Mouse (Mus musculus): ENCODE measurements around the gene Eif2ak1. TPM values are rescaled to one million over a fixed set of nuclear protein-coding genes. Genes with fewer than 3 reads are reported as not detected.

Eif2ak1 gene
- total and polyA plus RNA-seq, 3 experiments: 12.9 to 73.0 (median 34.6) TPM

DNA sequence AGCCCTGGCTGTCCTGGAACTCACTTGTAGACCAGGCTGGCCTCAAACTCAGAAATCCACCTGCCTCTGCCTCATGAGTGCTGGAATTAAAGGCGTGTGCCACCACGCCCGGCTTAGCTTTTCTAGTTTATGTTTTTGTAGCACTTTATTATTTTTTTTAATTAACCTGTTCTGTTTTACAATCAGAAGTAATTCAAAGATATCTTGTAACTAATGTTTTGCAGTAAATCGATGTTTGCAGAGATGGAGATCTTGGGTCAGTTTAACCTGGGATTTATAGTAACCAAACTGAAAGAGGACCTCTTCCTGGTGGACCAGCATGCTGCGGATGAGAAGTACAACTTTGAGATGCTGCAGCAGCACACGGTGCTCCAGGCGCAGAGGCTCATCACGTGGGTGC, 110.3 kb downstream of the Eif2ak1 start, which contains the start of gene Gm42421:
Gm42421 (plus strand) TSS at position 301 of the 400 bp plus-strand sequence.
- Histone ChIP-seq H3K4me3 (ENCODE audit: low read depth, low read length) (no peak within 1 kb of the TSS), H3K4me1 (ENCODE audit: insufficient read depth, low read depth, low read length) (peaks cover 4% of the 10 kb centered on the region; the same call in 1 of the 2 replicates), H3K9me3 (replicated peaks) (no peaks in the 10 kb centered on the region), H3K27me3 (ENCODE audit: insufficient read depth, low read length) (no peaks in the 10 kb centered on the region), H3K36me3 (replicated peaks) (peaks cover 95% of the 10 kb centered on the region)
- no peak for ATAC-seq (ENCODE audit: extremely low read depth, insufficient number of reproducible peaks, low FRiP score, poor library complexity, severe bottlenecking)
- DNase-seq (ENCODE audit: low spot score): no peak
- TF ChIP-seq CTCF (IDR thresholded peaks at IDR 0.05; ENCODE audit: low read depth, low read length) (no peak), GATA2 (IDR thresholded peaks at IDR 0.05; ENCODE audit: borderline replicate concordance, low read depth, low read length) (no peak), POLR2AphosphoS5 (IDR thresholded peaks at IDR 0.05; ENCODE audit: insufficient replicate concordance, low read depth, low read length) (no peak), GATA1 (IDR thresholded peaks at IDR 0.05; ENCODE audit: borderline replicate concordance, low read length) (no peak)

DNA sequence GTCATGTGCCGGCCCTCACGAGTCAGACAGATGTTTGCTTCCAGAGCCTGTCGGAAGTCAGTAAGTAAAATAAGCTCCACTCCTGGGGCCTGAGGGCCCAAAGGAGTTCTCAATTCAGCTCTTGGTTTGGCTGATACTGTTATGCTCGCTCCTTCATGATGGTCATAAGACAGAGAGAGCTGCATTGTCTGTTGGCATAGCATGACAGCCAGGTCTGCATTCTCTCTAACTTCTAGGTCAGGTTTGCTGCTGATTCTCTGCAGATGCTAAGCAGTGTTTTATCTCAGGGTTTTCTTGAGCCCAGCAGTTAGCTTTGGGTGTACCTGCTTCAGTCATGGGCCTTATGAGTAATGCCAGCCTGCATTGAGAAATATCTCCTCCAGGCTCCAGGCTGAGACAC, 111.7 kb downstream of the Eif2ak1 start:
- H3K27me3 ChIP-seq (ENCODE audit: insufficient read depth, low read length): no peaks in the 10 kb centered on the region
- ATAC-seq (ENCODE audit: extremely low read depth, insufficient number of reproducible peaks, low FRiP score, poor library complexity, severe bottlenecking) (no peak), DNase-seq (ENCODE audit: low spot score) (no peak)
- peaks cover 4% of the 10 kb centered on the region; the same call in 1 of the 2 replicates for H3K4me1 ChIP-seq (ENCODE audit: insufficient read depth, low read depth, low read length)
- peaks cover 86% of the 10 kb centered on the region for H3K36me3 ChIP-seq (replicated peaks)
- no peak overlapping the region for H3K4me3 ChIP-seq (ENCODE audit: low read depth, low read length)
- no peaks in the 10 kb centered on the region for H3K9me3 ChIP-seq (replicated peaks)
- TF ChIP-seq GATA2 (IDR thresholded peaks at IDR 0.05; ENCODE audit: borderline replicate concordance, low read depth, low read length) (no peak), TAL1 (conservative IDR thresholded peaks at IDR 0.05; ENCODE audit: low read depth, low read length) (no peak), GATA1 (IDR thresholded peaks at IDR 0.05; ENCODE audit: borderline replicate concordance, low read length) (no peak), CTCF (IDR thresholded peaks at IDR 0.05; ENCODE audit: low read depth, low read length) (no peak), POLR2AphosphoS5 (IDR thresholded peaks at IDR 0.05; ENCODE audit: insufficient replicate concordance, low read depth, low read length) (no peak)

DNA sequence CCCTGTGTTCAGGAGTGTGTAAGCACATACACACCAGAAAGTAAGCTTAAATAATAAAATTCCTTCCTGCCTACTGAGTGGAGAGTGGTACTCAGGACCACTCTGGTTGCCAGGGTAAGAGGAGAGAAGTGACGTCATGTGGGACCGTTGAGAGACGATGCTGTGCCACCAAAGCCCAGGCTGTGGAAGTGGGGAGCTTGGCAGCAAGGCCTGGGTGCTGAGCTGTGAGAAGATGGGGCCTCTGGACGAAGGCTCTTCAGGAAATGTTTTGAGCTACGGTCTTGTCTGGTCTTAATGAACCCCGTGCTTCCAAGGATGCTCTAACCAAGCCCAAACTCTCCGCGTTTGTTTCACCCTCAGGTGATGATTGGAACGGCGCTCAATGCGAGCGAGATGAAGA, 113.1 kb downstream of the Eif2ak1 start:
- no peak overlapping the region for H3K4me3 ChIP-seq (ENCODE audit: low read depth, low read length)
- H3K36me3 ChIP-seq (replicated peaks): peaks cover 72% of the 10 kb centered on the region
- no peaks in the 10 kb centered on the region for H3K4me1 ChIP-seq (ENCODE audit: insufficient read depth, low read depth, low read length)
- no peak for ATAC-seq (ENCODE audit: extremely low read depth, insufficient number of reproducible peaks, low FRiP score, poor library complexity, severe bottlenecking)
- H3K9me3 ChIP-seq (replicated peaks): no peaks in the 10 kb centered on the region
- H3K27me3 ChIP-seq (ENCODE audit: insufficient read depth, low read length): no peaks in the 10 kb centered on the region
- TF ChIP-seq POLR2AphosphoS5 (IDR thresholded peaks at IDR 0.05; ENCODE audit: insufficient replicate concordance, low read depth, low read length) (no peak), GATA2 (IDR thresholded peaks at IDR 0.05; ENCODE audit: borderline replicate concordance, low read depth, low read length) (no peak), GATA1 (IDR thresholded peaks at IDR 0.05; ENCODE audit: borderline replicate concordance, low read length) (no peak), TAL1 (conservative IDR thresholded peaks at IDR 0.05; ENCODE audit: low read depth, low read length) (no peak), CTCF (IDR thresholded peaks at IDR 0.05; ENCODE audit: low read depth, low read length) (no peak)
- no peak for DNase-seq (ENCODE audit: low spot score)

DNA sequence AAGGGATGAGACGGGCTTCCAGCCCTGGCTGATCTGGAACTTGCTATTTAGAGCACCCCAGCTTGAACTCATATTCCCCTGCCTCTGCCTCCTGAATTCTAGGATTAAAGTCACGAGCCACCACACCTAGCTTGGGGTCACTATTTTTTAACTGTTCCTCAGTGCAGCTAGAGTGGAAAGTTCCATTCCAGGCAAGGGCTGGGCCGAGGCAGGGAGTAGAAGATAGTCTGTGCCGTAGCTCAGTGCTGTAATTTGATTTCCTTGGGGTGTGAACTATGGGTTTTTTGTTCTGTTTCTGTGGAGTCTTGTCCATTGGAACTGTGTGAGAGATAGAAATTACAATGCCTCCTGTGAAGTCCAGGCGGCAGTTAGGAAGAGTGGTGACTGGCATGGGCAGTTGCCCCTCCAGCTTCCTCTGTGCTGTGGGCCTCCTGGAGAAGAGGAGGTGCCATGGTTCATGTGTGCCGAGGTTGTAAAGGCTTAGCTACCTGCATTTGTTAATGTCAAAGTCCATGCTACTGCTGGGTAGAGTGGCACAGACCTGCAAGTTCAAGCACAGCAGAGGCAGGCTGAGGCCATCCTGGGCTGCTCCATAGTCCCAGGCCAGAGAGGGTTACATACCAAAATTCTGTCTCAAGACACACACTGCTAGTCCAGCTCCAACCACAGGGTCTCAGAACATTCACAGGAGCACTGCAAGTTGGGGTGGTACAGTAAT, 114.4 kb downstream of the Eif2ak1 start:
- no peak for ATAC-seq (ENCODE audit: extremely low read depth, insufficient number of reproducible peaks, low FRiP score, poor library complexity, severe bottlenecking)
- no peaks in the 10 kb centered on the region for H3K9me3 ChIP-seq (replicated peaks)
- no peak for TF ChIP-seq POLR2AphosphoS5 (IDR thresholded peaks at IDR 0.05; ENCODE audit: insufficient replicate concordance, low read depth, low read length)
- TF ChIP-seq TAL1 (conservative IDR thresholded peaks at IDR 0.05; ENCODE audit: low read depth, low read length): no peak
- TF ChIP-seq CTCF (IDR thresholded peaks at IDR 0.05; ENCODE audit: low read depth, low read length): no peak
- TF ChIP-seq GATA1 (IDR thresholded peaks at IDR 0.05; ENCODE audit: borderline replicate concordance, low read length): no peak
- TF ChIP-seq GATA2 (IDR thresholded peaks at IDR 0.05; ENCODE audit: borderline replicate concordance, low read depth, low read length): no peak

GRCm38 (mm10) chr5:143932831-143933230, 115.2 kb downstream of the Eif2ak1 start, which contains the start of gene Rsph10b:
TSS of gene Rsph10b (plus strand) at chr5:143933035.
- no peak for ATAC-seq (ENCODE audit: extremely low read depth, insufficient number of reproducible peaks, low FRiP score, poor library complexity, severe bottlenecking)
- H3K27me3 ChIP-seq (ENCODE audit: insufficient read depth, low read length): no peaks in the 10 kb centered on the region; the same call in 1 of the 2 replicates
- no peaks in the 10 kb centered on the region for H3K9me3 ChIP-seq (replicated peaks)
- no peaks in the 10 kb centered on the region for H3K4me1 ChIP-seq (ENCODE audit: insufficient read depth, low read depth, low read length)
- peaks cover 55% of the 10 kb centered on the region for H3K36me3 ChIP-seq (replicated peaks)
- H3K4me3 ChIP-seq (ENCODE audit: low read depth, low read length): no peak within 1 kb of the TSS
- DNase-seq (ENCODE audit: low spot score): no peak
- TF ChIP-seq TAL1 (conservative IDR thresholded peaks at IDR 0.05; ENCODE audit: low read depth, low read length) (no peak), GATA2 (IDR thresholded peaks at IDR 0.05; ENCODE audit: borderline replicate concordance, low read depth, low read length) (no peak), CTCF (IDR thresholded peaks at IDR 0.05; ENCODE audit: low read depth, low read length) (no peak), POLR2AphosphoS5 (IDR thresholded peaks at IDR 0.05; ENCODE audit: insufficient replicate concordance, low read depth, low read length) (no peak), GATA1 (IDR thresholded peaks at IDR 0.05; ENCODE audit: borderline replicate concordance, low read length) (no peak)

More for the DNA sequence above, 114.4 kb downstream of the Eif2ak1 start:
- no peaks in the 10 kb centered on the region; the same call in 1 of the 2 replicates for H3K27me3 ChIP-seq (ENCODE audit: insufficient read depth, low read length)
- peaks cover 59% of the 10 kb centered on the region for H3K36me3 ChIP-seq (replicated peaks)
- H3K4me3 ChIP-seq (ENCODE audit: low read depth, low read length): no peak overlapping the region
- no peaks in the 10 kb centered on the region for H3K4me1 ChIP-seq (ENCODE audit: insufficient read depth, low read depth, low read length)
- no peak for DNase-seq (ENCODE audit: low spot score)

DNA sequence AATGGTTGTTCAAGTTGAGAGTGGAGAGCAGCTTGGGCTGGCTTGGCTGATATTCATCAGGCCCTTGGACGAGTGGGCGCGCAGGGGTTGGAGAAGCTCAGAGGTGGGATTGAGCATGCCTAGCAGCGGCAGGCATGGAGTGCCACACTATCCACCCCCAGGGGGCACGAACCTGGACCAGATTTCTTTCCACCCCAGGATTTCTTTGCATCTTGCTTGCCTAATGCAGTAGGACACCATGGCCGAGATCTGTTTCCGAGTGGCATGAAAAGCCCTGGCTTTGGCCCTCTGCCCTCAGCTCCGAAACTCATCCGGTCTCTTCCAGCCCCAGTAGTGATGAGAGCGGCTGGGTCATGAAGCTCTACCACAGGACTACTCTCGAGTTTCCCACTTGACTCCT, 115.8 kb downstream of the Eif2ak1 start:
- Histone ChIP-seq H3K4me3 (ENCODE audit: low read depth, low read length) (no peak overlapping the region), H3K9me3 (replicated peaks) (no peaks in the 10 kb centered on the region), H3K4me1 (ENCODE audit: insufficient read depth, low read depth, low read length) (no peaks in the 10 kb centered on the region), H3K27me3 (ENCODE audit: insufficient read depth, low read length) (no peaks in the 10 kb centered on the region; the same call in 1 of the 2 replicates), H3K36me3 (replicated peaks) (peaks cover 49% of the 10 kb centered on the region)
- DNase-seq (ENCODE audit: low spot score): no peak
- no peak for ATAC-seq (ENCODE audit: extremely low read depth, insufficient number of reproducible peaks, low FRiP score, poor library complexity, severe bottlenecking)
- no peak for TF ChIP-seq CTCF (IDR thresholded peaks at IDR 0.05; ENCODE audit: low read depth, low read length)
- no peak for TF ChIP-seq GATA2 (IDR thresholded peaks at IDR 0.05; ENCODE audit: borderline replicate concordance, low read depth, low read length)
- no peak for TF ChIP-seq TAL1 (conservative IDR thresholded peaks at IDR 0.05; ENCODE audit: low read depth, low read length)
- TF ChIP-seq GATA1 (IDR thresholded peaks at IDR 0.05; ENCODE audit: borderline replicate concordance, low read length): no peak
- no peak for TF ChIP-seq POLR2AphosphoS5 (IDR thresholded peaks at IDR 0.05; ENCODE audit: insufficient replicate concordance, low read depth, low read length)

Measured in G1E (cell line).